Mouse (Mus musculus) left cerebral cortex, postnatal 14 days (tissue): ENCODE measurements at regions not wholly inside any gene's neighbourhood (a gene's known extent, or its start where the extent isn't known, plus 50 kb on each side); places are given as distances from the start of the nearest gene placed in this dataset.
"Not testable (repeated sequence)": the region's sequence is repeated elsewhere in the genome, so short reads cannot be mapped to it uniquely, and the experiment has no call there.

Experiments
- DNase-seq, 2 experiments: peaks; one replicate each; pipeline ENCODE4 v3.0.0; 2021 to 2022; ENCODE audit warnings: low spot score in 2 of 2, mixed read lengths in 1 of 2
- intact Hi-C: fragments of 180-260 bp; cut with DNase I; formaldehyde crosslinking; loops from one replicate; pipeline ENCODE4 v1.15.1; 2025

DNA sequence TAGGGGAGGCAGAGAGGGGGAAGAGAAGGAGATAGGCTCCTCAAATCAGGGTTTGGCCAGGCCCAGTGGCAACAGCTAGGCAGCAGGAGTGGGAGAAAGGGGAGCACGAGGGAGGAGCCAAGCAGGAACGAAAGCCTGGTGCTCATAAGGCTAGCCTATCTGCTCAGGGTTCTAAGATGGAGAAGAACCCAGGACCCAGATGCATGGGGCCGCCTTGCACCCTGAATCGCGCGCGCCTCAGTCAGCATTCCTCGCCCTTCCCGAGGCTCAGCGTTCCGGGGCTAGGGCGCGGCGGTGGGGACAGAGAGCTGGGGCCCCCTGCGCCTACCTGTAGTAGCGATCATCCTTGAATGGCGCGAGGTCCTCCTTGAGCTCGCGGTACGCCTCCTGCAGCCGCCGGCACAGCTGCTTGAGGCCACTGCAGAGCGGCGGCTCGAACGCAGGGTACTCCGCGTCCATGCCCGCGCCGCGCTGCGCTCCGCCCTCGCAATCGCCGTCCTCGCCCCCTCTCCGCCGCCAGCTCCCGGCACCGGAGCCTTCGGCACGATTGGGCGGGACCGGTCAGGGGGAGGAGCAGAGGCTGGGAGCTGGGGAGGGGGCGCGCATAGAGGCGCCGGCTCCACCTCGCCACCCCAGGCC, 60.1 kb downstream of the Dynlt1b start:
- peak; percentile 62 to 73 for DNase-seq
- intact Hi-C loops = not testable (repeated sequence)

GRCm38 (mm10) chr17:6490565-6490935, 60.6 kb downstream of the Dynlt1b start:
- intact Hi-C loops = not testable (repeated sequence)

GRCm38 (mm10) chr17:6492501-6492900, 62.6 kb downstream of the Dynlt1b start:
- peak; percentile 63 for DNase-seq
- intact Hi-C loops = not testable (repeated sequence)

More at GRCm38 (mm10) chr17:6490565-6490935, 60.6 kb downstream of the Dynlt1b start:
- DNase-seq = not testable (repeated sequence)

- DNase-seq = peak; percentile 75 to 77
- intact Hi-C loops = not testable (repeated sequence)
Observed at GRCm38 (mm10) chr17:6492950-6493349, 63.0 kb downstream of the Dynlt1b start.

DNA sequence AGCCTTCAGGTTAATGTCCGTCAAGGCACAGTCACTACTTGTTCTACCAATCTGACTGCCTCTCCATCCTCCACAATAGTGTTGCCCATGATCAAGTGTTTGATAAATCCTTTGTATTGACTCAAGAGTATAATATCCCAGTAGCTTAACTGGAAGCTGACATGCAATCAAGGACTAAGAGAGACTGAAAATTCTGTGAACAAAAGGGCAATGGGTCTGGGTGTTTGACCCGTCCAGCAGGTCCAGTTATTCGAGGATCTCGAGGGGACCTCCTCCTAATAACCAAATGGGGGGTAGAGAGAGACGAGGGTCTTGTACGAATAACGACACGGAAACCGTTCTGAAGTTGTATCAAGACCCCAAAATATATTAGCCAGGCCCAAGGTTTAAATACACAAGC, 66.6 kb downstream of the Dynlt1b start:
- DNase-seq, intact Hi-C loops: not testable (repeated sequence)

DNA sequence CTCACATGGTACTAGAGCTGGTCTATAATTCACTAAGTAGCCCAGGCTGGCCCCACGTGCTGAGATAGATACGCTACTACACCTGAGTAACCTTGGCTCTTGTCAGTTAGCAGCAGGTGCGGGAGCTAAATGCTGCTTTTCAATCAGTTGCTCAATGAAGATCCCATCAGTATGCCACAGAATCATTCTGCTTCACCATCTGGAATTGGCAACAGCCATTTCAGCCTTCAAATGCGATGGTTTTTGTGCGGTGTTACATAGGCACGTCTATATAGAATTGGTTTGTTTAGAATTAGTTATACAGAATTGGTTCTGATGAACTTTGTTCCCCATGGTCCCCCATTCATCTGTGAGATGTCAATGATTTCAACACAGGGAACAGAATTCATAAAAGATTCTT, 72.8 kb downstream of the Dynlt1b start:
- intact Hi-C loops, DNase-seq: not testable (repeated sequence)

GRCm38 (mm10) chr17:6505896-6506295, 76.0 kb downstream of the Dynlt1b start:
- intact Hi-C loops = not testable (repeated sequence)

DNA sequence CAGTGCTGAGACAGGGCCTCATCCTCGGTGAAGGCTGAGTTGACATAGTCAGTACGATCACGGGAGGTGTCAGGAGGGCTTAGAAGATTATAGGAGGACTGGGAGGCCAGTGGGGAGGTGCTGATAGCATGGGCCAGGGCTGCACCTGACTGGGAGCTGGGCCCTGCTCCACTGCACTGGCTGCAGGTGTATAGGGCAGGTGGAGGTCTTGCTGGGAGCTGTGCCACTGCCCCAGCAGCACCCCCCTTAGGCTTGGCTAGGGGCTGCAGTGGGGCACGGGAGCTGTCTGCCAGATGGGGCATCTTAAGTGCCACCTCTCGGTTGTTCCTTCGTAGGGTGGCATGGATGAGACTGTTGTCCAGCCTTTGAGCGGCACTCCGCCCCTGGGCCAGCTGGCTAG, 85.2 kb downstream of the Dynlt1b start:
- intact Hi-C loops, DNase-seq: not testable (repeated sequence)

More at GRCm38 (mm10) chr17:6505896-6506295, 76.0 kb downstream of the Dynlt1b start:
- not testable (repeated sequence) for DNase-seq

DNA sequence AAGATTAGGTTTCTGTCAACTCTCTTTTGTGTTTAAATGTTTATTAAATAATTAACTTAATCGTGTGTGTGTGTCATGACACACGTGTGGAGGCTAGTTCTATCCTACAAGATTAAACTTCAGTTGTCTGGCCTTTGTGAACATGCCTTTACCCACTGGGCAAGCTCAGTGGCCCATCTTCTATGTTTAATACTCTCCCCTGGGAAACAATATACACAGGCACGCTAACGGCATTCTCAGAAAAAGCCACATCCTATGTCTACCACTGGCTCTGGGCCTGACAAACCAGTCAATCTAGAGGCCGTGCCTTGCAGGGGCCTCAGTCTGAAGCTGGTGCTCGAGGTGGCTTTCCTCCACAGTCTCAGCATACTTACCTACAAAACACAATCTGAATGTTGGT, 82.4 kb upstream of the Dynlt1c start:
- intact Hi-C loops, DNase-seq: not testable (repeated sequence)

- DNase-seq, intact Hi-C loops: not testable (repeated sequence)
Observed at GRCm38 (mm10) chr17:6520001-6520400, 81.5 kb upstream of the Dynlt1c start.

- DNase-seq, intact Hi-C loops: not testable (repeated sequence)
Observed at GRCm38 (mm10) chr17:6520751-6521150, 80.7 kb upstream of the Dynlt1c start.

- intact Hi-C loops, DNase-seq: not testable (repeated sequence)
Observed at GRCm38 (mm10) chr17:6522185-6522584, 79.3 kb upstream of the Dynlt1c start.

GRCm38 (mm10) chr17:6538723-6539122, 62.7 kb upstream of the Dynlt1c start:
- intact Hi-C loops, DNase-seq: not testable (repeated sequence)

DNA sequence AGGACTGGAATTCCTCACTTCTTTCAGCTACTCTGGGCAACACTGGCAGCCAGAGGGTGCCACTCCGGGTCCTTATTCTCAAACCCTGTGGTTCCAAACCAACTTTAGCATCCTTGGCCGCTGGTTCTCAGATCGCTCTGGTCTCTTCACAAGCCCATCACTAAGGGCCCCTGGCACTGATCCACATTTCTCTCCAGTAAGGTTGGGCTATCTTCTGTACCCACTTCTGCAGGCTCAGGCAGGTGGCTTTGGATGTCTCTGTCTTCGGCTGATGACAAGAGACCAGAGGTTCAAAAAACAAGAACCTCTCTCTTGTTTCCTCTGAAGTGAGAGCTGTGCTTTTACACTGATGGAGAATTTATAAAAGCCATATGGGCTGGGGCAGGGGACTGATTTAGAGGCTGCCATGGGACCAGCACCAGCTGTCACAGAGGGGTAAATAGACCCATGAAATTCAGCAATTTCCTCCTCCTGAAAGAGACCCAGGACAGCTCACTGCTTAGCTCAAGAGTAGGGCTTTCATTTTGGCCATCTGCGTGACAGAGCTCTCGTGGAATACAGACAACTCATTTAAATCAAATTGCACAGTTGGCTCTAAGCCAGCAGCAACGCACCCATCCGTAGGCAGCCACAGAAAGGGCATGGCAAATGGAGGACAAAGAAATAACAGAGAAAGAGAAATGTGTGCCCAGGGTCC, 54.3 kb upstream of the Dynlt1c start:
- DNase-seq, intact Hi-C loops: not testable (repeated sequence)

- intact Hi-C loops, DNase-seq: not testable (repeated sequence)
Observed at GRCm38 (mm10) chr17:6547937-6548336, 53.5 kb upstream of the Dynlt1c start.
